Mouse (Mus musculus): ENCODE data around the gene Iscu.

DNA sequence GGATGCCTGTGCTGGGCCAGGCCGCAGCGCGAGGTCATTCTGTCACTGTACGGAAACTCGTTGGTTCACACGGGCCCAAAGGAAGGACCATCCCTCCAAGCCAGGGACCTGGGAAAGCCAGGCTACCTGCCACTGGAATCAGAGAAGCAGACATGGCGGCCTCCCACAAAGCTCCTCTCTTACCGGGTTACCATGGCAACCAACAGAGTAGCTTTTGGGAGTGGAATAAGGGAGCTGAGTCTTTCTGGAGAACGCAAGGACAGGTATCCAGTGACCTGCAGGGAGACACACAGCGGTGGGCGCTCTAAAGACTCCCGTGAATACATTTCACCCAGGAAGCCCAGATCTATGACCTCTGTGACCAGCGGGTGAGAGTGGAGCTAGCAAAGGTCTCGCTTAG lies 46.0 kb downstream of the Iscu start:
- no peak for TF ChIP-seq CTCF (IDR thresholded peaks at IDR 0.05; ENCODE audit: low read depth)
- no peak for TF ChIP-seq EP300 (IDR thresholded peaks at IDR 0.05; ENCODE audit: low read depth)

All from heart, postnatal 0 days (tissue).